Mouse (Mus musculus) small intestine, adult 2 months (tissue): ENCODE data around the gene Cux2. TPM values are rescaled to one million over a fixed set of nuclear protein-coding genes. Genes with fewer than 3 reads are reported as not detected.

ENCODE experiments used
- H3K27ac ChIP-seq: fragments of 200-500 bp; 2 replicates; pipeline ENCODE4 v1.5.1; 2012; ENCODE audit warnings: low read depth, low read length, control low read depth, inconsistent platforms; ENCODE audit not compliant: insufficient read depth
- H3K27me3 ChIP-seq: fragments of 200-500 bp; 2 replicates; pipeline ENCODE4 v1.6.1; 2012; ENCODE audit warnings: mild to moderate bottlenecking, moderate library complexity, low read length, inconsistent platforms; ENCODE audit not compliant: control insufficient read depth, insufficient read depth
- H3K36me3 ChIP-seq: fragments of 200-500 bp; 2 replicates; pipeline ENCODE4 v1.6.1; 2012; ENCODE audit warnings: mild to moderate bottlenecking, low read length, control low read depth, inconsistent platforms; ENCODE audit not compliant: control insufficient read depth, insufficient read depth
- H3K4me1 ChIP-seq: fragments of 200-500 bp; 2 replicates; pipeline ENCODE4 v1.6.1; 2012; ENCODE audit warnings: low read length, inconsistent platforms, mixed read lengths; ENCODE audit not compliant: control insufficient read depth, insufficient read depth, insufficient read length
- H3K4me3 ChIP-seq: fragments of 200-500 bp; 2 replicates; pipeline ENCODE4 v1.5.1; 2012; ENCODE audit warnings: low read depth, mild to moderate bottlenecking, control low read depth, inconsistent platforms, low read length, moderate library complexity
- CTCF ChIP-seq: fragments of 200-500 bp; IDR thresholded peaks from 2 replicates; pipeline ENCODE4 v1.5.1; 2012; ENCODE audit warnings: low read depth, mild to moderate bottlenecking, control low read depth, inconsistent platforms, low read length, moderate library complexity, mixed read lengths; ENCODE audit not compliant: insufficient replicate concordance, insufficient read length; ENCODE audit errors: extremely low read depth
- POLR2A ChIP-seq: fragments of 200-500 bp; IDR thresholded peaks from 2 replicates; pipeline ENCODE4 v1.6.1; 2012; ENCODE audit warnings: low read depth, mild to moderate bottlenecking, control low read depth, inconsistent platforms, low read length, moderate library complexity
- WGBS: fragments of 180-500 bp; shearing (Covaris S2); methylation state at CpG from one replicate; pipeline ENCODE4 v1.1.7; 2018; 5-methylcytosine and 5-hydroxymethylcytosine counted together
- polyA plus RNA-seq: library from polyadenylated mRNA; depleted of rRNA; stranded (reverse); fragments of >200 nt; gene quantifications from 2 replicates; pipeline ENCODE4 v1.2.3, GENCODE M21; 2012

Cux2 gene
- polyA plus RNA-seq, 1 experiment: 2.6 TPM

DNA sequence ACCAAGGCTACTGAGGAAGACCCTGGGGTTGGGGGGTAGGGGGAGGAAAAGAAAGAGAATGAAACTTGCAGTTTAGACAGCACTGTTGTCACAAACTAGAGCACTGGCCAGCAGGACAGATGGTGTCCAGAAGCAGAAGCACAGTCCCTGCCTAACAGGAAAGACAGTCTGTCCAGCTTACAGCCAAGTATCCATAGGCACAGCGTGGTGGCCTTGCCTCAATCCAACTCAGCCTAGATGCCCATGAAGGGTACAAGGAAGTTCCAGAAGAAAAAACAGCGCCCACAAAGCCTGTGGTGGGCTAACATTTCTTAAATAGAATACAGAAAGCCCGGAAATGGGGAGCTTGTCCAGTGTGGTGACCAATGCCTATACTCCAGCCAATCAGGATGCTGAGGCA, 224.3 kb downstream of the Cux2 start:
- TF ChIP-seq CTCF: no peak
- no peak for TF ChIP-seq POLR2A
- Histone ChIP-seq H3K4me3 (no peak overlapping the region), H3K4me1 (peaks cover 31% of the 10 kb centered on the region), H3K27ac (no peak overlapping the region), H3K27me3 (no peaks in the 10 kb centered on the region), H3K36me3 (peaks cover 46% of the 10 kb centered on the region)
- 87% methylated on average over 3 of the region's 3 CpGs for WGBS

DNA sequence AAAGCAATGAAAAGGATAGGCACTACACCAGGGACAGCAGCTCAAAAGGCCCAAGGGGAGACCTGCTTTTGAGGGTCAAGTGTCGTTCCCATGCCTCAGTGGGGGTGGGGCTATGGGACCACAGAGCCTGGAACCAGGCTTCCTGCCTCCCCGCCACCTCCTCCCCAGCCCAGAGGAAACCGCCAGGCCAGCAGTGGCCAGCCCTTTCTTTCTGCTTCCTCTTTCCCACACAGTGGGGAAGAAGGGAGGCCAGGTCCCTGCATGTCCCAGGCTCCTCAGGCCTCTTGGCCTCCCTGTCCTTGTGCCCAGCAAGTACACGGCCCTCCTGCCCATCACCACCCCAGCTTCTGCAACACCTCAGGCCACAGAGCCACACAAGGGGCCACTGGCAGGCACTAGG, 225.8 kb downstream of the Cux2 start:
- H3K27ac ChIP-seq: peak overlapping the region; percentile 20; the same call in 1 of the 2 replicates
- H3K36me3 ChIP-seq: peaks cover 48% of the 10 kb centered on the region
- 72% methylated on average over 4 of the region's 4 CpGs for WGBS
- TF ChIP-seq CTCF (no peak), POLR2A (no peak)
- peaks cover 39% of the 10 kb centered on the region for H3K4me1 ChIP-seq
- no peaks in the 10 kb centered on the region for H3K27me3 ChIP-seq
- H3K4me3 ChIP-seq: no peak overlapping the region

- Histone ChIP-seq H3K27me3 (no peaks in the 10 kb centered on the region), H3K36me3 (peaks cover 51% of the 10 kb centered on the region), H3K4me1 (peaks cover 43% of the 10 kb centered on the region), H3K4me3 (no peak overlapping the region), H3K27ac (no peak overlapping the region)
- TF ChIP-seq POLR2A: no peak
- TF ChIP-seq CTCF: no peak
- 93% methylated on average over 1 of the region's 1 CpGs for WGBS
Measured at GRCm38 (mm10) chr5:121823668-121824067, 226.2 kb downstream of the Cux2 start.

- WGBS: 77% methylated on average over 7 of the region's 7 CpGs
- Histone ChIP-seq H3K36me3 (peaks cover 52% of the 10 kb centered on the region), H3K4me1 (peaks cover 40% of the 10 kb centered on the region; the same call in 1 of the 2 replicates), H3K27ac (no peak overlapping the region), H3K27me3 (no peaks in the 10 kb centered on the region), H3K4me3 (no peak overlapping the region)
- TF ChIP-seq CTCF (no peak), POLR2A (no peak)
Measured at GRCm38 (mm10) chr5:121822786-121823505, 227.0 kb downstream of the Cux2 start.

DNA sequence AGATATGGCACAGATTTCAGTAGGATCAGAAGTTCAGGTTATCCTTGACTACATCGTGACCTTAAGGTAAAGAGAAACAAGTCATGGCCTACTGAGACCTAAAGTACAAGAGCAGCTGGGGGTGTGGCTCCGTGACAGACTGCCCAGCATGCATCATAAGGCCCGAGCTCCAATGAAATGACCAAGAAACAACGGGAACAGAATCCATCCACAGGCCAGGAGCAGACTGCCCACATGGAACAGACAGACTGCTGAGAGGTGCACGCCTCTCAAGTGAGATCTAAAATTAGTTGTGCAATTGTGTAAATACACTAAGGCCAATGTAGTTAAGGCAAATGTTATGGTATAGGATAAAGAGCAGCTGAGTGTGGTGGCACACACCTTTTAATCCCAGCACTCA, 228.3 kb downstream of the Cux2 start:
- no peaks in the 10 kb centered on the region for H3K27me3 ChIP-seq
- peaks cover 54% of the 10 kb centered on the region for H3K36me3 ChIP-seq
- no peak overlapping the region for H3K27ac ChIP-seq
- WGBS: 68% methylated on average over 5 of the region's 5 CpGs
- TF ChIP-seq POLR2A (no peak), CTCF (no peak)
- H3K4me3 ChIP-seq: no peak overlapping the region
- peaks cover 28% of the 10 kb centered on the region; the same call in 1 of the 2 replicates for H3K4me1 ChIP-seq

DNA sequence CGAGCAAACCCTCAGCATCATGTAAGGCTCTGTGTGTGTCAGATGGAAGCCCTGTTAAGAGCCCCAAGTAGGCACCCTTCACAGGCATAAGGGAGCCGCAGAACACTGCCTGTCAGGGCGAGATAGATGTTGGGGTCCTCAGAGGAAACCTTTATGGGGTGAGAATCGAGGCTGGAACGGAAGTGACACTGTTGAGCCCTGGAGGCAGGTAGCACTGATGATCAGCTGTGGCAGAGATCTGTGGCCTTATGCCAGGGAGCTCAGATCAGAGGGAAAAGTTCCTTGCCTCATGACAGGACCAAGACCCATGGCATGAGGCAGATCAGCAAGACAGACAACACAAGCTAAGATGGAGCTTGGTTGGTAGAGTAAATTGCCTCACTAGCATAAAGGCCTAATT, 228.8 kb downstream of the Cux2 start:
- H3K27me3 ChIP-seq: no peaks in the 10 kb centered on the region
- peaks cover 28% of the 10 kb centered on the region; the same call in 1 of the 2 replicates for H3K4me1 ChIP-seq
- WGBS: 84% methylated on average over 5 of the region's 5 CpGs
- peaks cover 54% of the 10 kb centered on the region for H3K36me3 ChIP-seq
- no peak for TF ChIP-seq CTCF
- no peak for TF ChIP-seq POLR2A
- peak overlapping the region; percentile 46; the same call in 1 of the 2 replicates for H3K27ac ChIP-seq
- no peak overlapping the region for H3K4me3 ChIP-seq

DNA sequence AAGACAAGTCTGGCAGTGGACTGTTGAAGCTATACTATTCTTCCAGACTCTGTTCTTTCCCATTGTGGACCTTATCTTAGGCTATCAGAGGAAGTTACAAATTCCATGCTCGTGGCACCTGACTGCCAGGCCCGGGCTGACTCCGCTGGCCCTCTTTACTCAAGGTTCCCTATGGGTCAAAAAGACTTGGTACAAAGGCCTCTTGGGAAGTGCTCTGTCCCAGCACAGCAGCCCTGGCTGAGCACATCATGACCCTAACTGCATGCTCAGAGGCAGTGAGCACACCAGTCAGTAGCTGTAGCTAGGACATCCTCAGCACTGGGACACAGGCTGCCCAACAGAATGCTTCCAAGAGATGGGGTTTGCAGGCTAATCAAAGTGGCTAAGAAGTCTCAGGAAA, 229.2 kb downstream of the Cux2 start:
- 21% methylated on average over 3 of the region's 3 CpGs for whole genome bisulfite sequencing
- Histone ChIP-seq H3K4me3 (no peak overlapping the region), H3K27me3 (no peaks in the 10 kb centered on the region), H3K4me1 (peaks cover 28% of the 10 kb centered on the region; the same call in 1 of the 2 replicates), H3K36me3 (peaks cover 54% of the 10 kb centered on the region), H3K27ac (peak overlapping the region; percentile 46; the same call in 1 of the 2 replicates)
- no peak for TF ChIP-seq CTCF
- no peak for TF ChIP-seq POLR2A
